Mouse (Mus musculus) ES-Bruce4 (cell line): Measurements from ENCODE around the gene Ctnna2.

Experiments
- CTCF ChIP-seq: IDR thresholded peaks from one replicate; pipeline ENCODE4 v1.8.1; 2011; ENCODE audit warnings: low read depth, low read length
- EP300 ChIP-seq: IDR thresholded peaks from 2 replicates; pipeline ENCODE4 v1.6.1; 2011; ENCODE audit warnings: low read depth, low read length; ENCODE audit not compliant: insufficient read depth
- POLR2A ChIP-seq: IDR thresholded peaks from one replicate; pipeline ENCODE4 v1.8.1; 2011; ENCODE audit warnings: low read length; ENCODE audit not compliant: insufficient read depth

GRCm38 (mm10) chr6:77847651-77848050 is 131.8 kb downstream of the Ctnna2 start:
- TF ChIP-seq EP300 (no peak), CTCF (no peak), POLR2A (no peak)
